Mouse (Mus musculus) lung, adult 2 months (tissue): ENCODE measurements around the gene Tom1l2. TPM values are rescaled to one million over a fixed set of nuclear protein-coding genes. Genes with fewer than 3 reads are reported as not detected.

Experiments
- DNase-seq: peaks from one replicate; pipeline ENCODE4 v3.0.0; 2022
- H3K4me1 ChIP-seq: fragments of 200-500 bp; 2 replicates; pipeline ENCODE4 v1.6.1; 2011; ENCODE audit warnings: low read length; ENCODE audit not compliant: control insufficient read depth, insufficient read depth
- H3K4me3 ChIP-seq: fragments of 200-500 bp; replicated peaks from 2 replicates; pipeline ENCODE3; 2011; ENCODE audit warnings: low read depth, mild to moderate bottlenecking, control low read depth, low read length; ENCODE audit errors: extremely low read depth
- CTCF ChIP-seq: fragments of 200-500 bp; IDR thresholded peaks from 2 replicates; pipeline ENCODE4 v1.5.1; 2011; ENCODE audit warnings: mild to moderate bottlenecking, low read length, control low read depth; ENCODE audit not compliant: insufficient read depth
- POLR2A ChIP-seq: fragments of 200-500 bp; IDR thresholded peaks from 2 replicates; pipeline ENCODE4 v1.6.1; 2011; ENCODE audit warnings: low read depth, mild to moderate bottlenecking, control low read depth, low read length, borderline replicate concordance; ENCODE audit errors: extremely low read depth
- WGBS: fragments of 180-500 bp; shearing (Covaris S2); methylation state at CpG from one replicate; pipeline ENCODE4 v1.1.7; 2018; 5-methylcytosine and 5-hydroxymethylcytosine counted together
- polyA plus RNA-seq: library from polyadenylated mRNA; depleted of rRNA; stranded (reverse); fragments of >200 nt; gene quantifications from 2 replicates; pipeline ENCODE4 v1.2.3, GENCODE M21; 2012

Gene Tom1l2
- polyA plus RNA-seq, 1 experiment: 99.3 TPM

DNA sequence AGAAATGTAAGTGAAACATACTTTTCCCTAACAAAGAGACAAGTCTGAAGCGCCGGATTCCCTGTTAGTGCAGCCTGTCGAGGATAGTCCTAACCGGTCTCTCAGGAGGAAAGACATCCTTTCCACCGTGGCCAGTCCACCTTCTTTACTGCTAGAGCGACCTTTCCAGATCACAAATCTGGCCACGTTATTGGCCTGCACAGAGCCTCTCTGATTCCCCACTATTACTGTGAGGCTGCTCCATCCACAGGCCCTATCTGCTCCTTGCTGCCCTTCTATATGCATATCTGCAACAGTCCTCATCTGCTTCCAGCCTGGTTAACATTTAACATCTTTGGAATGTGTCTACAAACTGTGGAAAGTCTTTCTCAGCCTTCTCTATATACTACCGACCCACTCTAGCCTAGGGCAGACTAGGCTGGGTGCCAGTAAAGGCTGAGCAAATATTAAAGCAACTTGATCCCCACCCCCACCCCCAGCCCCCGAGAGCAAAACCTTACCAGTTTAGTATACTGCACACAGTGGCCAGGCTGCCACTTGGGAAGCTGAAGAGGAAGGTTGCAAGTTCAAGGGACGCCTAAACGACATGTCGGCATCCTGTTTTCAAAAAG is 44.1 kb downstream of the Tom1l2 start:
- no peak overlapping the region for H3K4me3 ChIP-seq
- H3K4me1 ChIP-seq: peaks cover 17% of the 10 kb centered on the region
- 38% methylated on average over 12 of the region's 12 CpGs for WGBS
- no peak for TF ChIP-seq POLR2A
- no peak for TF ChIP-seq CTCF
- DNase-seq: no peak

- no peak overlapping the region for H3K4me3 ChIP-seq
- DNase-seq: no peak
- peaks cover 17% of the 10 kb centered on the region for H3K4me1 ChIP-seq
- TF ChIP-seq CTCF (no peak), POLR2A (no peak)
- 48% methylated on average over 2 of the region's 2 CpGs for WGBS
These were observed 44.6 kb downstream of the Tom1l2 start for GRCm38 (mm10) chr11:60308061-60308460.

DNA sequence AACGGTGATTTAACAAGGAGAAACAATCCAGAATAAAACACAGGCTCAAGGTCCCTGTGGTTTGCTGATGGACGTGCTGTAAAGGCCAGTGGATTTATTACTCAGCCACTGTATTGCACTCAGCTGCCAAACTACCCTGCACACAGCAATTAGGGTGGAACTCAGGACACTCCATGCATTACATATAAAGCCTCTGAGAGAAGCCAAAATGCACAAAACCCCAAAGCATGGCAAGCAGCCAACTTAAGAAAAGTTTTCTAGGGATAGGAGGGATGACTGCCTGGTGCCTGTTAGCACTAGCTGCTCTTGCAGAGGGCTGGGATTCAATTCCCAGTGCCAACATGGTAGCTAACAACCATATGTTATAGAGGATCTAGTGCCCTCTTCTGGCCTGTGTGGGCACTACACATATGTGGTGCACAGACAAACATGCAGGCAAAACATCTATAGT is 45.3 kb downstream of the Tom1l2 start:
- no peak for DNase-seq
- WGBS: 83% methylated on average over 2 of the region's 2 CpGs
- TF ChIP-seq CTCF (0 out of 2 replicates have a peak, but pooled peaks have one; percentile 17), POLR2A (no peak)
- Histone ChIP-seq H3K4me1 (peaks cover 17% of the 10 kb centered on the region), H3K4me3 (no peak overlapping the region)

DNA sequence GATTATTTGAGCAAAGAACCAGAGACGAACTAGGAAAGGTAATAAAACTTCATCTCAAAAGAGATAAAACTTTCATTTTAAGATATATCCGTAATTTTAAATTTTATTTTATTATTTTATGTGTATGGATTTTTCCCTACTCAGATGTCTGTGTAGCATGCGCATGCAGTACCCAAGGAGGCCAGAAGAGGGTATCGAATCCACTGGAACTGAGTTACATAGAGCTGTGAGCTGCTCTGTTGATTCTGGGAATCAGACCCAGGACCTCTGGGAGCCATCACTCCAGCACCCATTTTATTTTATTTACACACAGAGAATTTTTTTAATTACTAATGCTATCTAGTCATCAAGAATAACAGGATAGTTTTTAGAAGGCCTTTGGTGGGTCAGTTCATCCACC is 45.9 kb downstream of the Tom1l2 start:
- H3K4me3 ChIP-seq: no peak overlapping the region
- TF ChIP-seq POLR2A (no peak), CTCF (peak; percentile 48)
- peak; percentile 53 for DNase-seq
- 88% methylated on average over 4 of the region's 4 CpGs for WGBS
- peaks cover 22% of the 10 kb centered on the region for H3K4me1 ChIP-seq

GRCm38 (mm10) chr11:60305611-60306010 is 47.1 kb downstream of the Tom1l2 start:
- WGBS: 39% methylated on average over 4 of the region's 4 CpGs
- DNase-seq: no peak
- TF ChIP-seq CTCF (no peak), POLR2A (no peak)
- Histone ChIP-seq H3K4me1 (peaks cover 19% of the 10 kb centered on the region), H3K4me3 (no peak overlapping the region)

- TF ChIP-seq CTCF (no peak), POLR2A (no peak)
- 68% methylated on average over 2 of the region's 2 CpGs for WGBS
- Histone ChIP-seq H3K4me1 (peaks cover 18% of the 10 kb centered on the region), H3K4me3 (no peak overlapping the region)
- DNase-seq: no peak
These were observed 49.2 kb downstream of the Tom1l2 start for GRCm38 (mm10) chr11:60303497-60303896.

GRCm38 (mm10) chr11:60302354-60303083 is 50.2 kb downstream of the Tom1l2 start:
- peaks cover 21% of the 10 kb centered on the region for H3K4me1 ChIP-seq
- H3K4me3 ChIP-seq: no peak overlapping the region
- DNase-seq: no peak
- no peak for TF ChIP-seq CTCF
- TF ChIP-seq POLR2A: no peak
- 53% methylated on average over 10 of the region's 10 CpGs for WGBS

DNA sequence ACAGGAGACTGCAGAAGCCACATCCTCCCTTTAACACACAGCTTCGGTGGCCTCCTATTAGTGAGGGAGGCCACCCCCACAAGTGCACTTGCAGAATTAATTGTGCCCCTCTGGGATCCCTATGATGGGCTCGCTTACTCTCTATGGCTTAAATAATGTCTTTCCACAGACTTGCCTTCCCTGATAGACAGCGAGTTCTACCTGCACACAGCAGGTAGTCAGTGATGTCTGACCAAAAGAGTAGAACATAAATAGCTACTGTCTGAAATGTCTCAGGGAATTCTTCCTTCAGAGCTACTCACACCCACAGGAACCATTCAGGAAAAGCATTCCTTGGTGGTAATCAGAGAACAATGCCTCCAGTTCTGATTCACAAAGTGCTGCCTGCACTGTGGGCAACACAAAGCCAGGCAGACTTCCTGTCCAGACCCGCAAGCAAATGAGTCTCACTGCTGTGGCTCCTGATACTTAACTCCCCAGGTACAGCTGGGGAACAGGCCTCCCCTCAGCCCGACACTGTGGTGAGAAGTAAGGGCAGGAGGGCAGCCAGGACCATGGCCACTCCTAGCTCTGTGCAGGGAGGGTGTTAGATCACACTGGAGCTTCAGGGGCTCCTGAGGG is 51.0 kb downstream of the Tom1l2 start:
- no peak overlapping the region for H3K4me3 ChIP-seq
- WGBS: 41% methylated on average over 5 of the region's 5 CpGs
- peaks cover 21% of the 10 kb centered on the region for H3K4me1 ChIP-seq
- no peak for TF ChIP-seq POLR2A
- TF ChIP-seq CTCF: no peak
- no peak for DNase-seq

DNA sequence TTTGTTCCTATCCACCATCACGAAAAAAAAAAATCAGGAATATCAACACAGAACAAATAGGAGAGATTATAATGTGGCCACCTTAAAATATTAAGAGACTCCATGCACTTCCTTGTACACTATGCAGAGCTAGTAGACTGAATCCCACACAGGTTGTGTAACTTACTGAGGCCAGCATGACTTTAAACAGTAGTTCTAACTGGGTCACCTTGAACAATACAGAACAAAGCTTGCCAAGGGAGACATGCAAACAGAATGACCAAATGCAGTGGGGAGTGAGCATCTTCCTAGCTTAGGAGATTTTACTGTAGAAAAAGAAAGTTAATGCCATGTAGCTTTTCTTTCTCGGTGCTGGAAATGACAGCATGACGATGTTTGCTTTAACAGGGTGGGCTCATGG is 52.4 kb downstream of the Tom1l2 start:
- Histone ChIP-seq H3K4me1 (peaks cover 21% of the 10 kb centered on the region), H3K4me3 (no peak overlapping the region)
- DNase-seq: no peak
- TF ChIP-seq CTCF (no peak), POLR2A (no peak)
- 61% methylated on average over 3 of the region's 3 CpGs for WGBS
